10 mouse cellular contexts compared by ENCODE assay signal in genomic region chr1:18106720-18107355, GRCm38 (mm10). TPM values are rescaled to one million over a fixed set of nuclear protein-coding genes. Genes with fewer than 3 reads are reported as not detected.
A peak's percentile ranks its signal among the peaks of the same experiment; 100 is the strongest.
DNase-seq lines count a peak whose midpoint lies in the region; ATAC-seq and TF ChIP-seq lines count a peak whose summit lies in the region.
"Had no signal": no experiment of that assay in that cellular context is flagged by ENCODE, and none has a peak within 500 bp of the region (broad histone marks: within the 10 kb centered on the region; RNA-seq: fewer than 3 reads in every experiment).

No protein-coding gene starts in this region.

- TF ChIP-seq CTCF in G1E (IDR thresholded peaks at IDR 0.05; ENCODE audit: low read depth, low read length), result no peak

- no peak overlapping the region for H3K4me3 ChIP-seq in kidney, embryonic 14.5 days (ENCODE audit: low read length)
- H3K4me3 ChIP-seq in G1E (ENCODE audit: low read depth, low read length), result no peak overlapping the region
- no peak overlapping the region for H3K4me3 ChIP-seq in embryonic facial prominence, embryonic 13.5 days
- H3K4me3 ChIP-seq in midbrain, embryonic 14.5 days (replicated peaks; ENCODE audit: low read depth, low read length), result no peak overlapping the region

- no peaks in the 10 kb centered on the region for H3K4me1 ChIP-seq in kidney, embryonic 14.5 days (ENCODE audit: control insufficient read depth, insufficient read depth, low read length)
- H3K4me1 ChIP-seq in G1E (ENCODE audit: insufficient read depth, low read depth, low read length), result no peaks in the 10 kb centered on the region
- no peaks in the 10 kb centered on the region for H3K4me1 ChIP-seq in embryonic facial prominence, embryonic 13.5 days
- H3K4me1 ChIP-seq in midbrain, embryonic 14.5 days (ENCODE audit: control insufficient read depth, insufficient read depth, low read length), result no peaks in the 10 kb centered on the region

- H3K36me3 ChIP-seq in kidney, embryonic 14.5 days (ENCODE audit: control insufficient read depth, insufficient read depth, low read length), result no peaks in the 10 kb centered on the region
- no peaks in the 10 kb centered on the region for H3K36me3 ChIP-seq in G1E (replicated peaks)
- H3K36me3 ChIP-seq in embryonic facial prominence, embryonic 13.5 days, result no peaks in the 10 kb centered on the region
- no peaks in the 10 kb centered on the region for H3K36me3 ChIP-seq in midbrain, embryonic 14.5 days (ENCODE audit: control insufficient read depth, insufficient read depth, low read length)

- 37% methylated on average over 5 of the region's 5 CpGs for WGBS in kidney, embryonic 14.5 days
- 34% methylated on average over 5 of the region's 5 CpGs for WGBS in embryonic facial prominence, embryonic 13.5 days
- WGBS in midbrain, embryonic 14.5 days, result 34% methylated on average over 5 of the region's 5 CpGs

- H3K4me2 ChIP-seq in kidney, embryonic 14.5 days (replicated peaks; ENCODE audit: low read depth, low read length), result no peak overlapping the region
- H3K4me2 ChIP-seq in embryonic facial prominence, embryonic 13.5 days, result 0 out of 2 replicates have a peak overlapping the region, but pooled peaks have one; percentile 24
- no peak overlapping the region; the same call in 1 of the 2 replicates for H3K4me2 ChIP-seq in midbrain, embryonic 14.5 days (ENCODE audit: low read length)

- H3K27me3 ChIP-seq in kidney, embryonic 14.5 days (ENCODE audit: control insufficient read depth, insufficient read depth, low read length), result no peaks in the 10 kb centered on the region
- H3K27me3 ChIP-seq in G1E (ENCODE audit: insufficient read depth, low read length), result no peaks in the 10 kb centered on the region
- no peaks in the 10 kb centered on the region for H3K27me3 ChIP-seq in embryonic facial prominence, embryonic 13.5 days
- peaks cover 2% of the 10 kb centered on the region; the same call in 1 of the 2 replicates for H3K27me3 ChIP-seq in midbrain, embryonic 14.5 days (ENCODE audit: control insufficient read depth, insufficient read depth, low read length)

- no peak overlapping the region for H3K27ac ChIP-seq in kidney, embryonic 14.5 days (ENCODE audit: low read depth, low read length)
- no peak overlapping the region for H3K27ac ChIP-seq in embryonic facial prominence, embryonic 13.5 days
- H3K27ac ChIP-seq in midbrain, embryonic 14.5 days (replicated peaks; ENCODE audit: low read depth, low read length), result no peak overlapping the region

- ATAC-seq in kidney, embryonic 14.5 days (ENCODE audit: low FRiP score, low TSS enrichment), result peak; percentile 39; the same call in 1 of the 2 replicates
- ATAC-seq in G1E (ENCODE audit: extremely low read depth, insufficient number of reproducible peaks, low FRiP score, poor library complexity, severe bottlenecking), result 0 out of 2 replicates have a peak, but pooled peaks have one; percentile 15
- no peak for ATAC-seq in embryonic facial prominence, embryonic 13.5 days (ENCODE audit: insufficient number of reproducible peaks, insufficient read depth, low FRiP score, low TSS enrichment, low read depth)
- peak; percentile 62; the same call in 1 of the 2 replicates for ATAC-seq in midbrain, embryonic 14.5 days (ENCODE audit: low FRiP score, low TSS enrichment)

- H3K9me3 ChIP-seq in kidney, embryonic 14.5 days (ENCODE audit: control insufficient read depth, low read length), result no peaks in the 10 kb centered on the region
- no peaks in the 10 kb centered on the region for H3K9me3 ChIP-seq in G1E (replicated peaks)
- H3K9me3 ChIP-seq in embryonic facial prominence, embryonic 13.5 days, result no peaks in the 10 kb centered on the region
- H3K9me3 ChIP-seq in midbrain, embryonic 14.5 days (ENCODE audit: control insufficient read depth, low read length), result no peaks in the 10 kb centered on the region

- DNase-seq in kidney, postnatal 4 days, result no peak
- no peak for DNase-seq in G1E (ENCODE audit: low spot score)
- DNase-seq in midbrain, embryonic 14.5 days, result peak; percentile 86
- DNase-seq in B cell, adult 2 months, result no peak
- DNase-seq in right cerebral cortex, postnatal 36 days (ENCODE audit: low spot score in 2 of 2), result no peak
- no peak for DNase-seq in adrenal gland, adult 18-20 months (ENCODE audit: low spot score in 2 of 2)
- DNase-seq: thymus, postnatal 14 days had no signal

- no peak overlapping the region for H3K9ac ChIP-seq in kidney, embryonic 14.5 days (ENCODE audit: low read depth, low read length)
- no peak overlapping the region for H3K9ac ChIP-seq in embryonic facial prominence, embryonic 13.5 days
- no peak overlapping the region for H3K9ac ChIP-seq in midbrain, embryonic 14.5 days (replicated peaks; ENCODE audit: low read length)

RNA-seq across cellular contexts. Expression of gene Crisp4, which starts 38.9 kb away (rescaled TPM):
- polyA plus RNA-seq in kidney, embryonic 14.5 days (2014; fragmentation: Nextera tagmentation; extraction: Ambion mirVana), result not detected in 2 replicates
- total RNA-seq in G1E (2014; fragmentation: Nextera tagmentation) (not detected in 2 replicates), G1E (2017) (0.44 TPM in 1 of 2 replicates, not detected in the other)
- not detected in 2 replicates for polyA plus RNA-seq in G1E (2012)
- not detected in 2 replicates for polyA plus RNA-seq in embryonic facial prominence, embryonic 13.5 days (2015; fragmentation: Nextera tagmentation; extraction: Ambion mirVana)
- not detected in 2 replicates for polyA plus RNA-seq in midbrain, embryonic 14.5 days (2014; fragmentation: Nextera tagmentation; extraction: Ambion mirVana)
- total RNA-seq in adrenal gland, adult 18-20 months (2021), result not detected
- polyA plus RNA-seq: frontal cortex, adult 2 months had no signal
